Mouse (Mus musculus) cerebellum, postnatal 14 days (tissue): ENCODE results near the gene Uqcr11.

ENCODE experiments used
- DNase-seq, 2 experiments: peaks; one replicate each; pipeline ENCODE4 v3.0.0; 2021; ENCODE audit warnings: mixed read lengths in 2 of 2

Uqcr11 gene

GRCm38 (mm10) chr10:80371411-80371966 is 35.1 kb downstream of the Uqcr11 start:
- peak; percentile 87 to 91 for DNase-seq

DNA sequence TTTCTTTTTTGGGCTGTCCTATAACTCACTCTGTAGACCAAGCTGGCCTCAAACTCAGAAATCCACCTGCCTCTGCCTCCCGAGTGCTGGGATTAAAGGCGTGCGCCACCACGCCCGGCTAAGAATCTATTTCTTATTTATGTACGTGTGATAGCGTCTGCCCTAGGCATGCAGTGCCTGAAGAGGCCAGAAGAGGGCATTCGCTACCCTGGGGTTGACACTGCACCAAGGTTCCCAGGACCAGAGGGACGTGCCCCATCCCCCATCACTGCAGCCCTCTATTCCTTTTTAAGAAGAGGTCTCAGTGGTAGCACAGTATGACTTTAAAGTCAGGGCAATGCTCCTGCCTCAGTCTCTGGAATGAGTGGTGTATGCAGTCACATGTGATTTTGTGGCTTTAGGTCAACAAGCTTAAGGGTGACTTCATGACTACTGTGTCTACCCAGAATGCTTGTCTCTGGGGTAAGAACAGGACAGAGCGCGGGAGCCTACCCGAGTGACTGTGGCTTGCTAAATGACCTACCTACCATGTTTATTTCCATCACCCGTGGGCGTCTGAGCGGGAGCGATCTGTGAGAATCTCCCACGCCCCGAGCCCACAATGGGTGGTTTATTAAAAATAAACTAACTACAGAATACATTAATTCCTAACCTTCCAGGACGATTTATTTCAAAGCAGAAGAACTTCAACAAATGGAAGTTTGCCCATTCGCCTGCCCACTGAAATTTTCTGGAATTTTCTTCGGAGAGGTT is 36.5 kb downstream of the Uqcr11 start:
- no peak for DNase-seq

GRCm38 (mm10) chr10:80368392-80368791 is 38.2 kb downstream of the Uqcr11 start:
- no peak for DNase-seq

GRCm38 (mm10) chr10:80367954-80368353 is 38.7 kb downstream of the Uqcr11 start:
- no peak for DNase-seq

- DNase-seq = no peak
Measured at GRCm38 (mm10) chr10:80365736-80366135, 40.9 kb downstream of the Uqcr11 start.

DNA sequence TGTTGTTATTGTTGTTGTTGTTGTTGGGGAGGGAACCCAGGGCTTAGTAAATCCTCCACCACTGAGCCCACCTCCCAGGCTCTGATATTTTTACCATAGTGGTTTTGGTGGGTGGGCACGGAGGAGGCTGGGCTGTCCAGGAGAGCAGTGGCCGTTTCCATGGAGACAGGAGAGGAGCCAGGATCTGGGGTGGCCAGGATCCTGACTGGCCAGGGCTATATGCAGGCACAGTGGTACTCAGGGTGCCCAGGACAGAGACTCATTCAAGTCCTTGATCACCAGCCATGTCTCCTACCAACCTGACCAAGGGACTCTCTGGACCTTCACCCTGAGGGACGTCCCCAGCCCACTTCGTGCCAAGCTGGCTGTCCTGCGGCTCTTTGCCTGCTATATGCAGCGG is 42.9 kb downstream of the Uqcr11 start:
- peak; percentile 56 for DNase-seq

- DNase-seq = peak; percentile 77 to 85
Measured at GRCm38 (mm10) chr10:80357994-80358639, 48.5 kb downstream of the Uqcr11 start.

- no peak for DNase-seq
Measured at GRCm38 (mm10) chr10:80357336-80357735, 49.3 kb downstream of the Uqcr11 start.

GRCm38 (mm10) chr10:80356737-80357136 is 49.9 kb downstream of the Uqcr11 start:
- DNase-seq = no peak

DNA sequence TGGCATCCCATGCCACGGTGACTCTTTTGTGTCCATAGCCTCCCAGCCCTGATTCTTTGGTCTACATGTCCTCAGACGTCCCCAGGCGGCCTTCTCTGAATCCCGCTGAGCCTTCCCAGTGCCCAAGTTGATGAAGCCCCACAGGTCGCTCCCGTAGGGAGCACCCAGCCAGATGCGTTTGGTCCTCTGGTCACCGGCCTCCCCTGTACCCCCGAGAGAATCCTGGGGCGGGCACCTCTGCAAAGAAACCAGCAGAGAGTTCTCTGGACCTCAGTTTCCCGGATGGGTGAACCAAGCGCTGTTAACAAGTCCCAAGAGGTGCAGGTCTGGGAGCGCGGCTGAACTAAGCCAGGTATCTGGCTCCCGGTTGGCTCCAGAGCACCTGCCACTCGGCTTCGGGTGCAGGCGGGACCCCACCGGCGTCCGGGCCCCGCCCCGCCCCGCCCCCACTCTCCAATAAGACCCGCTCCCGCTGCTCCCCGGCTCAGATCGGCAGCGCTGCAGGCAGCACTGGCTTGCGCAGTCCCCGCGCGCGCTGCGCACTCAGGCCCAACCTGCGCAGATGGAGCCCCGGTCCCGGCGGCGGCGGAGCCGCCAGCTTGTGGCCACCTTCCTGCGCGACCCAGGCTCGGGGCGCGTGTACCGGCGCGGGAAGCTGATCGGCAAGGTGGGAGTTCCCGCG is 50.5 kb downstream of the Uqcr11 start, which contains the start of gene Plk5:
Gene Plk5, plus strand, starts transcription at position 459 of the 682 bp plus-strand sequence.
- DNase-seq = peak; percentile 52 to 60

GRCm38 (mm10) chr10:80355431-80355830 is 51.2 kb downstream of the Uqcr11 start:
- peak in 1 of 2 experiments; percentile 29 for DNase-seq
